Mouse (Mus musculus): Measurements from ENCODE around the gene Jpt1.

GRCm38 (mm10) chr11:115448075-115448474 lies 66.1 kb downstream of the Jpt1 start:
- TF ChIP-seq CTCF (IDR thresholded peaks at IDR 0.05; ENCODE audit: borderline replicate concordance, extremely low read depth, insufficient read depth, insufficient read length) = no peak
- TF ChIP-seq POLR2A (IDR thresholded peaks at IDR 0.05; ENCODE audit: borderline replicate concordance, extremely low read depth, insufficient read depth, insufficient read length, poor library complexity, severe bottlenecking) = no peak

Data from brain, embryonic 14.5 days (tissue).